Comparison of ENCODE assay signal across 8 mouse cellular contexts in the genomic region with DNA sequence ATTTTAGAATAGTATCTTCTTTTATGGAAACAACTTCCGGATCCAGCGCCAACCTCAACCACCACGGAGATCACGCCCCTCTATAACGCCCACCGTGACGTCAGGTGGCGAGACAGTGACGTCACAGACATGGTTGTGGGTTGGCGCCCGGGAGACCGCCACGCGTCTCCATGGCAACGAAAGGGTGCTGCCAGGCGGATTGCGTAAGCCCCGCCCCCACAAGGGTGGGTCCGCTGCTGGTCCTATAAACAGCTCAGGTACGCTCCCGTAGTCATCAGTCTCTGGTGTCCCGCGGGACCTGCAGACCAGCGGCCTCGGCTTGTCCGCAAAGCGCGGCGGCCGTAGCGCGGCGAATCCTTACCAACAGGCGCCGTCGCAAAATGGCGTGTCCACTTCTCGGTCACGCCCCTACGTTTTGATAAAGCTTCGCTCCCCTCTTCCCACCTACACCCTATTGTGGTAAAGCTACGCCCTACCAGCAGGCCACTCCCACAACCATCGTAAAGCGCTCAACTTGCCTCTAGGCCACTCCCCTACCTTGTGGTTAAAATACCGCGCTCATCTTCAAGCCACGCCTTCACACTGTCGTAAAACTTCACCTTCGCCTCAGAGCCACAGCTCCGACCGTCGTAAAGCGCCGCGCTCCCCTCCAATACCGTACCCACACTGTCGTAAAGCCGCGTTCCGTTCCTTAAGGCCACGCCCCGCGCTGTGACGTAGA. TPM values are rescaled to one million over a fixed set of nuclear protein-coding genes. Genes with fewer than 3 reads are reported as not detected.
DNase-seq lines count a peak whose midpoint lies in the region; ATAC-seq lines count a peak whose summit lies in the region.

No protein-coding gene starts in this region.

- peak; percentile 97 for ATAC-seq in hindbrain, embryonic 16.5 days

- no peaks in the 10 kb centered on the region for H3K27me3 ChIP-seq in hindbrain, embryonic 16.5 days (replicated peaks; ENCODE audit: control insufficient read depth, insufficient read depth, low read length)

- H3K79me2 ChIP-seq in macrophage (ENCODE audit: inconsistent target): peaks cover 43% of the 10 kb centered on the region

- no peaks in the 10 kb centered on the region for H3K9me3 ChIP-seq in hindbrain, embryonic 16.5 days (ENCODE audit: control insufficient read depth, low read length)

- peak; percentile 100 for DNase-seq in WW6 (ENCODE audit: low read depth, low spot score)
- peak; percentile 97 to 99 for DNase-seq in cerebellum, postnatal 4 days (ENCODE audit: low spot score in 2 of 2)
- DNase-seq in gastrocnemius, adult 18-20 months (ENCODE audit: low spot score): peak; percentile 99
- DNase-seq in left cerebral cortex, adult 18-20 months (ENCODE audit: low spot score in 2 of 2): peak; percentile 99
- peak; percentile 99 for DNase-seq in right cerebral cortex, adult 18-20 months
- DNase-seq in urinary bladder, postnatal 10 days (ENCODE audit: low spot score): peak; percentile 98

- H3K27ac ChIP-seq in hindbrain, embryonic 16.5 days (ENCODE audit: low read depth, low read length): peak overlapping the region; percentile 92
- peak overlapping the region; percentile 79 for H3K27ac ChIP-seq in macrophage

- peak overlapping the region; percentile 89 for H3K4me3 ChIP-seq in hindbrain, embryonic 16.5 days (ENCODE audit: low read length)
- H3K4me3 ChIP-seq in macrophage (ENCODE audit: inconsistent target): peak overlapping the region; percentile 42

- peak overlapping the region; percentile 49 for H3K9ac ChIP-seq in hindbrain, embryonic 16.5 days (ENCODE audit: low read depth, low read length)

- H3K4me1 ChIP-seq in hindbrain, embryonic 16.5 days (ENCODE audit: control insufficient read depth, insufficient read depth, low read depth, low read length): peaks cover 28% of the 10 kb centered on the region

- H3K36me3 ChIP-seq in hindbrain, embryonic 16.5 days (ENCODE audit: control insufficient read depth, insufficient read depth, low read length): no peaks in the 10 kb centered on the region
- no peaks in the 10 kb centered on the region for H3K36me3 ChIP-seq in macrophage (ENCODE audit: inconsistent target)

- 0% methylated on average over 64 of the region's 64 CpGs for WGBS in hindbrain, embryonic 16.5 days
- under 1% methylated on average over 64 of the region's 64 CpGs for WGBS in macrophage (ENCODE audit: missing documents)

- peak overlapping the region; percentile 70 for H3K4me2 ChIP-seq in hindbrain, embryonic 16.5 days (ENCODE audit: low read length)

RNA-seq across cellular contexts. Expression of gene Csnk1g2, which starts 0.5 kb away (rescaled TPM):
- total RNA-seq in gastrocnemius, adult 18-20 months (2021): 100 to 1,000 TPM in 1 of 2 experiments, 10 to 100 TPM in 1; 97.2 to 128 TPM
- polyA plus RNA-seq in hindbrain, embryonic 16.5 days (2015; fragmentation: Nextera tagmentation; extraction: Ambion mirVana): 24.9 and 77.7 TPM in 2 replicates
- 100 to 1,000 TPM; 253 to 267 TPM for total RNA-seq in left cerebral cortex, adult 18-20 months (2021)
- 10 to 100 TPM; 21.1 to 94.3 (median 56.1) TPM for total RNA-seq in macrophage (2018; cell fraction: chromatin; rRNA removed)
- 10 to 100 TPM; 27.4 to 80.7 (median 43.5) TPM for total RNA-seq in macrophage (2018; cell fraction: cytosol; rRNA removed)
- 10 to 100 TPM; 22.9 to 90.8 (median 48.4) TPM for total RNA-seq in macrophage (2018; cell fraction: nucleus; rRNA removed)
- 66.6 to 78.0 TPM (median 74.8 TPM) in 3 replicates for polyA plus RNA-seq in macrophage (2018)

RNA-seq across cellular contexts. Expression of gene Gm49322, which starts 16.3 kb away (rescaled TPM):
- under 1 TPM; 0.14 to 0.26 TPM for total RNA-seq in gastrocnemius, adult 18-20 months (2021)
- polyA plus RNA-seq in hindbrain, embryonic 16.5 days (2015; fragmentation: Nextera tagmentation; extraction: Ambion mirVana): 2.3 and 3.1 TPM in 2 replicates
- total RNA-seq in left cerebral cortex, adult 18-20 months (2021): 1 to 10 TPM; 3.5 to 3.7 TPM
- 10 to 100 TPM in 3 of 26 experiments, 1 to 10 TPM in 23; 3.0 to 12.4 (median 7.6) TPM for total RNA-seq in macrophage (2018; cell fraction: chromatin; rRNA removed)
- total RNA-seq in macrophage (2018; cell fraction: cytosol; rRNA removed): 1 to 10 TPM in 1 of 26 experiments, under 1 TPM in 25; 0.03 to 1.0 (median 0.26) TPM
- total RNA-seq in macrophage (2018; cell fraction: nucleus; rRNA removed): 1 to 10 TPM; 1.3 to 7.4 (median 4.2) TPM
- polyA plus RNA-seq in macrophage (2018): 0.44 to 1.1 TPM in 2 of 3 replicates, not detected in the other

RNA-seq across cellular contexts. Expression of gene Adat3, which starts 19.4 kb away (rescaled TPM):
- total RNA-seq in gastrocnemius, adult 18-20 months (2021): under 1 TPM in 1 of 2 experiments, not detected in 1; 0.69 TPM
- polyA plus RNA-seq in hindbrain, embryonic 16.5 days (2015; fragmentation: Nextera tagmentation; extraction: Ambion mirVana): 5.2 and 6.4 TPM in 2 replicates
- 1 to 10 TPM; 2.3 to 6.4 TPM for total RNA-seq in left cerebral cortex, adult 18-20 months (2021)
- 1 to 10 TPM in 19 of 26 experiments, under 1 TPM in 3, not detected in 4; 0.61 to 7.4 (median 2.9) TPM for total RNA-seq in macrophage (2018; cell fraction: chromatin; rRNA removed)
- 1 to 10 TPM in 24 of 26 experiments, under 1 TPM in 2; 0.80 to 4.2 (median 2.1) TPM for total RNA-seq in macrophage (2018; cell fraction: cytosol; rRNA removed)
- 1 to 10 TPM in 25 of 26 experiments, not detected in 1; 1.5 to 8.1 (median 4.3) TPM for total RNA-seq in macrophage (2018; cell fraction: nucleus; rRNA removed)
- 0.60 to 3.8 TPM (median 2.4 TPM) in 3 replicates for polyA plus RNA-seq in macrophage (2018)

RNA-seq across cellular contexts. Expression of gene Scamp4, which starts 19.4 kb away (rescaled TPM):
- total RNA-seq in gastrocnemius, adult 18-20 months (2021): 10 to 100 TPM; 19.0 to 20.1 TPM
- 73.6 and 80.8 TPM in 2 replicates for polyA plus RNA-seq in hindbrain, embryonic 16.5 days (2015; fragmentation: Nextera tagmentation; extraction: Ambion mirVana)
- 10 to 100 TPM; 49.1 to 50.5 TPM for total RNA-seq in left cerebral cortex, adult 18-20 months (2021)
- total RNA-seq in macrophage (2018; cell fraction: chromatin; rRNA removed): 10 to 100 TPM in 13 of 26 experiments, 1 to 10 TPM in 13; 2.6 to 18.9 (median 10.4) TPM
- 10 to 100 TPM; 33.6 to 57.3 (median 44.7) TPM for total RNA-seq in macrophage (2018; cell fraction: cytosol; rRNA removed)
- total RNA-seq in macrophage (2018; cell fraction: nucleus; rRNA removed): 10 to 100 TPM in 25 of 26 experiments, 1 to 10 TPM in 1; 8.5 to 48.4 (median 29.4) TPM
- 34.4 to 66.1 TPM (median 53.0 TPM) in 3 replicates for polyA plus RNA-seq in macrophage (2018)

RNA-seq across cellular contexts. Expression of gene Abhd17a, which starts 32.0 kb away (rescaled TPM):
- total RNA-seq in gastrocnemius, adult 18-20 months (2021): 10 to 100 TPM; 62.4 to 64.3 TPM
- polyA plus RNA-seq in hindbrain, embryonic 16.5 days (2015; fragmentation: Nextera tagmentation; extraction: Ambion mirVana): 127 and 130 TPM in 2 replicates
- 100 to 1,000 TPM; 179 to 185 TPM for total RNA-seq in left cerebral cortex, adult 18-20 months (2021)
- 10 to 100 TPM in 5 of 26 experiments, 1 to 10 TPM in 20, under 1 TPM in 1; 0.62 to 16.1 (median 5.5) TPM for total RNA-seq in macrophage (2018; cell fraction: chromatin; rRNA removed)
- 10 to 100 TPM; 37.6 to 76.2 (median 53.9) TPM for total RNA-seq in macrophage (2018; cell fraction: cytosol; rRNA removed)
- total RNA-seq in macrophage (2018; cell fraction: nucleus; rRNA removed): 10 to 100 TPM in 23 of 26 experiments, 1 to 10 TPM in 3; 6.8 to 32.4 (median 16.1) TPM
- 11.7 to 58.2 TPM (median 51.7 TPM) in 3 replicates for polyA plus RNA-seq in macrophage (2018)

Comparison
In these comparisons a context has a peak if more than half of its experiments do, and no peak if none do; other contexts are left out.
1. Peak in every context shown above with its lines: DNase-seq, ATAC-seq, H3K4me3 ChIP-seq and H3K27ac ChIP-seq.